In the genomic region with DNA sequence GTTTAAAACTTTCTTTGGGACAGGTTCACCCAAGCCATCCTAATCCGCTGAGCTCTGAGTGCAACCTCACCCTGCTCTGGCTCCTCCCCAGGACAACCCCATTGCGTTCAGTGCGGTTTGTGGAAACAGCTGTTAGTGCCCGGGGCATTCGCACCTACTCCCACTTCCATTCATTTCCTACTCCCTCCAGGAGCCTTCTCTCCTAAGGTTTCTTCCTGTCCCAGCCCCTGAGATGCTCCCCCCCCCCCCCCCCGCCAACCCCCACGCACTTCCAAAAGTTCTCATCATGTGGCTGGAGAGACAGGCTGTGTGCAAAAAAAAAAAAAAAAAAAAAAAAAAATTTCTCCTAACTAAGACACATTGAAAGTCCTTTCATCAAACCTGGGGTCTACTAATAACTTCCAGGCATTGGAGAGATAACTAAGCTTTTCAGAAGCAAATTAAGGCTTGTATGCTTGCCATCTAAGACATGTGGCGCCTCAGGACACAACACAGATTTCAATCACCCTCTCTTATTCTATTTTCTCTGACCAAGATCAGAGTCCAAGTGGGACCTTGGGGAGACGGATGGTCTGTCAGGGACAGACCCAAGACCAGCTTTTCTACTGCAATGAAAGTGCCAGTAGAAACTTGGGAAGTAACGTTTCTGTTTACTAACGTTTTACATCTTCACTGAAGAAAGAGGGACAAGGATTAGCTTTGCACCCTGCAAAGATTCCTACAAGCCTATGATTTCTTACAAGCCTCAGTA, we compare ENCODE assay signal across 8 mouse cellular contexts. TPM values are rescaled to one million over a fixed set of nuclear protein-coding genes. Genes with fewer than 3 reads are reported as not detected.
DNase-seq lines count a peak whose midpoint lies in the region; ATAC-seq and TF ChIP-seq lines count a peak whose summit lies in the region.

No protein-coding gene starts in this region.

- H3K27me3 ChIP-seq in embryonic facial prominence, embryonic 13.5 days = 0 out of 2 replicates have a peak, but pooled peaks cover 5% of the 10 kb centered on the region
- no peaks in the 10 kb centered on the region for H3K27me3 ChIP-seq in intestine, embryonic 14.5 days (replicated peaks; ENCODE audit: control insufficient read depth, insufficient read depth, low read length)
- no peaks in the 10 kb centered on the region for H3K27me3 ChIP-seq in neural tube, embryonic 12.5 days (replicated peaks)

- H3K9ac ChIP-seq in embryonic facial prominence, embryonic 13.5 days = peak overlapping the region; percentile 86; the same call in 1 of the 2 replicates
- H3K9ac ChIP-seq in intestine, embryonic 14.5 days (ENCODE audit: low read length) = peak overlapping the region; percentile 81
- H3K9ac ChIP-seq in neural tube, embryonic 12.5 days = peak overlapping the region; percentile 69

- peaks cover 7% of the 10 kb centered on the region for H3K36me3 ChIP-seq in embryonic facial prominence, embryonic 13.5 days
- peaks cover 6% of the 10 kb centered on the region for H3K36me3 ChIP-seq in intestine, embryonic 14.5 days (ENCODE audit: control insufficient read depth, insufficient read depth, low read length)
- peaks cover 4% of the 10 kb centered on the region; the same call in 1 of the 2 replicates for H3K36me3 ChIP-seq in neural tube, embryonic 12.5 days

- DNase-seq in lung, adult 2 months = no peak
- DNase-seq in lung, postnatal 36 days = no peak
- no peak for DNase-seq in intestine, embryonic 14.5 days (ENCODE audit: low spot score)
- no peak for DNase-seq in right cerebral cortex, postnatal 36 days (ENCODE audit: low spot score in 2 of 2)
- no peak for DNase-seq in frontal cortex, postnatal 14 days (ENCODE audit: low spot score in 2 of 2)
- no peak for DNase-seq in right cerebral cortex, postnatal 14 days

- WGBS in lung, adult 2 months = 24% methylated on average over 11 of the region's 11 CpGs
- WGBS in embryonic facial prominence, embryonic 13.5 days = 21% methylated on average over 11 of the region's 11 CpGs
- WGBS in intestine, embryonic 14.5 days = 25% methylated on average over 11 of the region's 11 CpGs
- WGBS in neural tube, embryonic 12.5 days = 29% methylated on average over 11 of the region's 11 CpGs

- TF ChIP-seq CTCF in lung, adult 2 months (IDR thresholded peaks at IDR 0.05; ENCODE audit: insufficient read depth, low read length) = no peak

- TF ChIP-seq POLR2A in lung, adult 2 months (IDR thresholded peaks at IDR 0.05; ENCODE audit: borderline replicate concordance, extremely low read depth, low read depth, low read length) = no peak

- H3K27ac ChIP-seq in embryonic facial prominence, embryonic 13.5 days = peak overlapping the region; percentile 91
- no peak overlapping the region for H3K27ac ChIP-seq in intestine, embryonic 14.5 days (ENCODE audit: low read depth)
- no peak overlapping the region for H3K27ac ChIP-seq in neural tube, embryonic 12.5 days

- H3K4me1 ChIP-seq in lung, adult 2 months (ENCODE audit: control insufficient read depth, insufficient read depth, low read length) = no peaks in the 10 kb centered on the region
- H3K4me1 ChIP-seq in embryonic facial prominence, embryonic 13.5 days = 0 out of 2 replicates have a peak, but pooled peaks cover 3% of the 10 kb centered on the region
- H3K4me1 ChIP-seq in intestine, embryonic 14.5 days (replicated peaks; ENCODE audit: control insufficient read depth, insufficient read depth, low read length) = peaks cover 2% of the 10 kb centered on the region; the same call in 1 of the 2 replicates
- H3K4me1 ChIP-seq in neural tube, embryonic 12.5 days = no peaks in the 10 kb centered on the region

- H3K9me3 ChIP-seq in embryonic facial prominence, embryonic 13.5 days = no peaks in the 10 kb centered on the region
- H3K9me3 ChIP-seq in intestine, embryonic 14.5 days (ENCODE audit: control insufficient read depth, low read length) = no peaks in the 10 kb centered on the region
- H3K9me3 ChIP-seq in neural tube, embryonic 12.5 days = no peaks in the 10 kb centered on the region

- peak overlapping the region; percentile 60 for H3K4me2 ChIP-seq in embryonic facial prominence, embryonic 13.5 days
- peak overlapping the region; percentile 59 for H3K4me2 ChIP-seq in intestine, embryonic 14.5 days (ENCODE audit: low read length)
- H3K4me2 ChIP-seq in neural tube, embryonic 12.5 days (replicated peaks) = peak overlapping the region; percentile 60

- no peak for ATAC-seq in embryonic facial prominence, embryonic 13.5 days (ENCODE audit: insufficient number of reproducible peaks, insufficient read depth, low FRiP score, low TSS enrichment, low read depth)
- ATAC-seq in intestine, embryonic 14.5 days (replicated peaks; ENCODE audit: low FRiP score, low TSS enrichment, low read depth) = no peak; the same call in 1 of the 2 replicates
- ATAC-seq in neural tube, embryonic 12.5 days (ENCODE audit: low FRiP score, low read depth) = no peak

- H3K4me3 ChIP-seq in lung, adult 2 months (replicated peaks; ENCODE audit: extremely low read depth, low read depth, low read length) = peak overlapping the region; percentile 66
- H3K4me3 ChIP-seq in embryonic facial prominence, embryonic 13.5 days = peak overlapping the region; percentile 73
- peak overlapping the region; percentile 99 for H3K4me3 ChIP-seq in intestine, embryonic 14.5 days (ENCODE audit: low read depth, low read length)
- peak overlapping the region; percentile 78 for H3K4me3 ChIP-seq in neural tube, embryonic 12.5 days

RNA-seq across cellular contexts. Expression of a gene that starts 0.5 kb away (rescaled TPM):
- 1.2 and 1.3 TPM in 2 replicates for polyA plus RNA-seq in lung, adult 2 months (2012; rRNA removed)
- polyA plus RNA-seq in embryonic facial prominence, embryonic 13.5 days (2015; fragmentation: Nextera tagmentation; extraction: Ambion mirVana) = 12.7 and 14.6 TPM in 2 replicates
- polyA plus RNA-seq in intestine, embryonic 14.5 days (2014; fragmentation: Nextera tagmentation; extraction: Ambion mirVana) = 16.7 and 17.8 TPM in 2 replicates
- 15.3 and 16.0 TPM in 2 replicates for polyA plus RNA-seq in neural tube, embryonic 12.5 days (2016; fragmentation: Nextera tagmentation; extraction: Ambion mirVana)

RNA-seq across cellular contexts. Expression of a gene that starts 53.3 kb away (rescaled TPM):
- polyA plus RNA-seq in lung, adult 2 months (2012; rRNA removed) = 13.2 and 13.4 TPM in 2 replicates
- 1.1 and 1.6 TPM in 2 replicates for polyA plus RNA-seq in embryonic facial prominence, embryonic 13.5 days (2015; fragmentation: Nextera tagmentation; extraction: Ambion mirVana)
- 2.0 and 2.1 TPM in 2 replicates for polyA plus RNA-seq in intestine, embryonic 14.5 days (2014; fragmentation: Nextera tagmentation; extraction: Ambion mirVana)
- 4.7 and 5.6 TPM in 2 replicates for polyA plus RNA-seq in neural tube, embryonic 12.5 days (2016; fragmentation: Nextera tagmentation; extraction: Ambion mirVana)

RNA-seq across cellular contexts. Expression of a gene that starts 58.7 kb away (rescaled TPM):
- 0.34 and 0.96 TPM in 2 replicates for polyA plus RNA-seq in lung, adult 2 months (2012; rRNA removed)
- not detected in 2 replicates for polyA plus RNA-seq in embryonic facial prominence, embryonic 13.5 days (2015; fragmentation: Nextera tagmentation; extraction: Ambion mirVana)
- polyA plus RNA-seq in intestine, embryonic 14.5 days (2014; fragmentation: Nextera tagmentation; extraction: Ambion mirVana) = 0.11 and 0.47 TPM in 2 replicates
- 0.04 TPM in 1 of 2 replicates, not detected in the other for polyA plus RNA-seq in neural tube, embryonic 12.5 days (2016; fragmentation: Nextera tagmentation; extraction: Ambion mirVana)
